Mouse (Mus musculus) C3H10T1/2 (cell line): ENCODE results near the gene Skint8. TPM values are rescaled to one million over a fixed set of nuclear protein-coding genes. Genes with fewer than 3 reads are reported as not detected.

Experiments
- polyA plus RNA-seq, 2 experiments: library from polyadenylated mRNA; unstranded; fragments of >200 nt; fragmentation: generic; extraction: Trizol; gene quantifications; one replicate each; pipeline ENCODE4 v1.2.1; 2012; ENCODE audit warnings: missing spikeins in 2 of 2

Skint8 gene
- polyA plus RNA-seq, result not detected

GRCm38 (mm10) chr4:111919092-111919491, at the start of gene Skint8:
TSS of gene Skint8 (plus strand) at chr4:111919392.

DNA sequence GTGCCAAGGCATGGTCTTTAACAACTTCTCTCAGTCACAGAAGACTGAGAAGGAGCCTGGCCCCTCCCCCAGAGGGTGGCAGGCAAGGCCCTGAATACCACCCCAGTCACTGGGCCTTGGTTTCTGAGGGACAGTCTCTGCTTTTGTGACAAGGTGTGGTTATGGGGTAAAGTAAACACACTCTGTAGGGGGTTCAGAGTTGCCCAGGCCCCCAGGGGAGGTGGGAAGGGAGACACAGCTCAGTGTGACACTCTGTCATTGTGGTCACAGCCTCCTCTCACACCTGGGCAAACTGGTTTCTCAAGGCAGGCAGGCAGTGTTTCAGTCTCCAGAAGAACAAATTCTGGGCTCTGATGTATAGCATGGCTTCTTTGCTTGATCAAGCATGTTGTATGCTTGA, 16.4 kb upstream of the Skint8 start, which contains the start of gene Slc5a9:
Gene Slc5a9 (minus strand): TSS at position 144 of the 400 bp plus-strand sequence.

GRCm38 (mm10) chr4:111972623-111973022, 53.4 kb downstream of the Skint8 start, which contains the start of gene Skint7:
TSS of gene Skint7 (plus strand) at chr4:111972923.

Other genes with a start within 250 kb of the Skint8 start
- gene Spata6, start 199.4 kb upstream of the Skint8 start, polyA plus RNA-seq, result 10 to 100 TPM in 1 of 2 experiments, 1 to 10 TPM in 1; 1.8 to 10.7 TPM
- under 1 TPM in 1 of 2 experiments, not detected in 1; 0.02 TPM for gene Slc5a9, start 16.5 kb upstream of the Skint8 start, polyA plus RNA-seq
- gene Skint7, start 53.5 kb downstream of the Skint8 start, polyA plus RNA-seq, result not detected
- gene Skint1, start 86.9 kb downstream of the Skint8 start, polyA plus RNA-seq, result not detected
- not detected for gene Skint4, start 152.6 kb downstream of the Skint8 start, polyA plus RNA-seq